Mouse (Mus musculus) c-Kit-negative CD71-positive TER-119-positive erythroid progenitor cells, embryonic 14.5 days (primary cell): ENCODE results near the gene Eif5a.
"Not testable (repeated sequence)": the region's sequence is repeated elsewhere in the genome, so short reads cannot be mapped to it uniquely, and the experiment has no call there.

Source experiments
- DNase-seq: peaks from one replicate; pipeline ENCODE4 v3.0.0-alpha.2; 2013; ENCODE audit warnings: low read depth, low spot score

Eif5a gene

DNA sequence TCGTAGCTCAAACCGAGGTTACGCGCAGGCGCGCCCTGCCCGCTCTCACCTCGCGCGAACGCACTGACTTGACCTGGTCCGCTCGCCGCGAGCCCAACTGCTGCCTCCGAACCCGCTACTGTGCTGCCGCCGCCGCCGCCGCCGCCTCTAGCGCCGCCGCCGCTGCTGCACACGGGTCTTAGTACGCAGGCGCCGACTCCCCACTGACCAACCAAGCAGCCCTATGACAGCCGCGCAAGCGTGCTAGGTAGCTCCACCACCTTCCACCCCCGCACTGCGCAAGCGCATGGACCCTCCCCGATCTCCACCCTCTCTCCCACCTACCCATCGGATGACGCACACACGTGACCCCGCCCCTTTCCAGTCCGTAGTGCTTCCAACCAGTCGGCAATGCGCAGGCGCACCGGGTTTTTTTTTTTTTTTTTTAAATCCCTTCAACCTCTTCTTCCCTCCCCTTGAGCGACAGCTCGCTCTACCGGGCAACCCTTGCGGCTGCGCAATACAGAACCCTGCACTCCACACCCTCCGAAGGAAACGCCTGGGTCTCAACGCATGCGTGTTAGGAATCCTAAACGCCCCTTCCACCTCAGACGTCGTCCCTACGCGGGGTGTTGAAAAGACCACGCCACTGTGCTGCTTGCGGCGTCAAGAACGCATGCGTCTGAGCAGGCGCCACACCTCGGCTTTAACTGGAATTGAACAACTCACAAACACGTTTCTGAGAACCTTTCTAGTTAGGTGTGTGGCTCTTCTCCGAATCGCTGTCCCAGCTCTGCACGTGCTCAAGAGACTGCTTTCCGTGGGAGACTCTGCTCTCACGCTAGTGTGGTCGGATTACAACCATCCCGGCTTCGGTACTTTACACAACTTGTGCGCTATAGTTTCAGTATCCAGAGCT lies at the start of gene Eif5a:
Gene Eif5a (minus strand): TSS at position 845 of the 898 bp plus-strand sequence.
- DNase-seq: peak; percentile 100

DNA sequence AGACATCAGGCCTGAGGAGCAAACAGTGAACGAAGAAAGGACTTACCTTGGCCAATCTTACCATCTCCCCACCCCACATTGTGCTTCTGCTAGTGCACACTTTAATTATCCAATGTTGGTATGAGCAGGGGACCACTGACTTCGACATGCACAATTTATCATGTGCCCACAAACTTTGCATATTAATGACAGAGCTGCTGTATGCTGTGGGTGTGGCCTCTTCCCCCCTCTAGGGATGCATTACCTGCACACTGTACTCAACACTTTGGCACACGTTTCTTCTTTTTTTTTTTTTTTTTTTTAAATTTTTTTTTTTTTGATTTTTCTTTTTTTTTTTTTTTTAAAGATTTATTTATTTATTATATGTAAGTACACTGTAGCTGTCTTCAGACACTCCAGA lies 49.0 kb upstream of the Eif5a start:
- DNase-seq: no peak

GRCm38 (mm10) chr11:69970222-69970621 lies 48.5 kb upstream of the Eif5a start:
- no peak for DNase-seq

DNA sequence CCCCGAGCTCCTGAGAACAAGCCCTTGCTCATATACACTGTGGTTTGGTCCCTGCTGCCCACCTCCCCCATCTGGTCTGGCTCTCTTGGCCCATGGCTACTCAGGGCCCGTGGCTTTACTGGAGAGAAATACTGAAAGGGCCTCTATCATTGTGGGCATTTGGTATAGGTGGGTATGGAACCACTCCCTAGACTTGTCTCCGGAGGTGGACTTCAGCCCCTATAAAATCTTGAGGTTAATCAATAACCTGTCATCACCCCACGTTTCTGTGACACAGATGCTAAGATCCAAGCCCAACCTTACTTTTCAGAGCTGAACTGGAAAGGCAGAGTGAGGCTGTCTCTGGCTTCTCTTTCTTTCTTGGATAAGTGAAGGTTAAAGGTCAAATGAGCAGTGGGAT lies 47.0 kb upstream of the Eif5a start:
- no peak for DNase-seq

GRCm38 (mm10) chr11:69966860-69967517 lies 45.2 kb upstream of the Eif5a start:
- no peak for DNase-seq

GRCm38 (mm10) chr11:69966006-69966859 lies 44.5 kb upstream of the Eif5a start:
- no peak for DNase-seq

- no peak for DNase-seq
Observed at GRCm38 (mm10) chr11:69965271-69966005, 43.7 kb upstream of the Eif5a start.

GRCm38 (mm10) chr11:69964650-69965270 lies 43.0 kb upstream of the Eif5a start, which contains the start of gene Cldn7:
TSS of gene Cldn7 (plus strand) at chr11:69964779.
- no peak for DNase-seq

DNA sequence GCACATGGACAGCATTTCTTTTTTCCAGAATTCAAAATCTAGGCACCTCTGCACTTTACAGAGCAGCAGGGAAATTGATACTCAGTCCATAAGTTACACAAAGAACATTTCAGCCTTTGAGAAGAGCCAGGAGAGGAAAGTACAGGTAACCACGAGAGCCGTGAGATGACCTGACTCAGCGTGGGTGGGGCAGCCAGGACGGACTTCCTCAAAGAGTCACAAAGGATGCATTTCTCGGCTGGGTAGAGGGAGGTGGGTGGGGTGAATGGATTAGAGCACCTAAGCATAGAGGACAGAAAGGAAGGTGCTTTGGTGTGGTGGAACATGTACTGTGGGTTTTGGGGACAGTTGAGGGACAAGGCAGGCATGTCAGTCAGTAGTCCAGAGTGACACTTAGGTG lies 40.1 kb upstream of the Eif5a start:
- DNase-seq: no peak

DNA sequence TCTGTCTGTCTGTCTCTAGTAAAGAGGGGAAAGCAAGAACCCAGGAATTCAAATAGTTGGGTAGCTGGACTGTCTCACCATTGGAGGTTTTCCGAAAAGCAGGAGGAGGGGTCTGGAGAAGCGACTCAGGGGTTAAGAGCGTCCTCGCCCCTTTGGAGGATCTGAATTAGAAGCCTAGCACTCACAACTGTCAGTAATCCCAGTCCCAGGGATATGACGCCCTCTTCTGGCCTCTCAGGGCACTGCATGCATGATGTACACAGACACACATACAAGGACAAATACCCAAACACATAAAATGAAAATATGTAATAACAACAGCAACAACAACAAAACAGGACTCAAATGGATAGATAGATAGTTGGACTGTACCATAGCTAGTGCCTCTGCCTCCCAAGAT lies 38.9 kb upstream of the Eif5a start:
- no peak for DNase-seq

GRCm38 (mm10) chr11:69956218-69956617 lies 34.5 kb upstream of the Eif5a start:
- DNase-seq: no peak

- DNase-seq: not testable (repeated sequence)
Observed at GRCm38 (mm10) chr11:69955618-69956017, 33.9 kb upstream of the Eif5a start.

GRCm38 (mm10) chr11:69953267-69953915 lies 31.6 kb upstream of the Eif5a start:
- DNase-seq: no peak

DNA sequence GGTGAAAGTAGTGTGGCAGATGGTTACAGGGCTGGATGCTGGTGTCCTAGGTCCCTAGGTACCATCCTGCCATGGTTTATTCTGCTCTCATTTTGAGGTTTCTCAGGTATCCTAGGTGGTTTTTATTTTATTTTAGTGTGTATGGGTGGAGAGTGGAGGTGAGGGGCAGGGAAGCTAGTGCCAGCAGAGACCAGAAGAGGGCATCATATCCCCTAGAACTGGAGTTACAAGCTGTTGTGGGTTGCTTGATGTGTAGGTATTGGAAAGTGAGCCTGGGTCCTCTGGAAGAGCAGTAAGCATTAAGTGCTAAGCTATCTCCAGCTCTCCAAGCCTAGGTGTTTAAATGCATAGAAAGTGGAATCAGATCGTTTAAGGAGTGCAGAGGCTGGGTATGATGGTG lies 30.5 kb upstream of the Eif5a start:
- no peak for DNase-seq

GRCm38 (mm10) chr11:69950807-69951459 lies 29.2 kb upstream of the Eif5a start:
- no peak for DNase-seq

DNA sequence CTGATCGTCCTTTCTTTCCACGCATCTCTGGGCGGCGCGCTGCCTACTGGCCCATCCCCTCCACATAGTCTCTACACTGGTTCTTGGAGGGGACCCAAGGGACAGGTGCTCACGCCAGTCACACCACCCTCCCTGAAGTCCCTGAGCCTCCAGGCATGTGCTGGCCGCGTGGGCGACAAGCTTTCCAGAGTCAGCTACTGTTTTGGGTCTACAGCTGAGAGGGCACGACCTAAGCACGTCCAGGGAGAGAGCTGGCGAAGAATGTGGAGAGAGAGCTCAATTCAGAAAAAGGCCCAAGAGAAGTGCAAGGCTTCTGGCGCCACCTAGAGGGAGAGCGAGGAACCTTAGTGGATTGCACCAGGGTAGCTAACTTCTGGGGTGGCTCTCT lies 27.0 kb upstream of the Eif5a start:
- DNase-seq: peak; percentile 90

DNA sequence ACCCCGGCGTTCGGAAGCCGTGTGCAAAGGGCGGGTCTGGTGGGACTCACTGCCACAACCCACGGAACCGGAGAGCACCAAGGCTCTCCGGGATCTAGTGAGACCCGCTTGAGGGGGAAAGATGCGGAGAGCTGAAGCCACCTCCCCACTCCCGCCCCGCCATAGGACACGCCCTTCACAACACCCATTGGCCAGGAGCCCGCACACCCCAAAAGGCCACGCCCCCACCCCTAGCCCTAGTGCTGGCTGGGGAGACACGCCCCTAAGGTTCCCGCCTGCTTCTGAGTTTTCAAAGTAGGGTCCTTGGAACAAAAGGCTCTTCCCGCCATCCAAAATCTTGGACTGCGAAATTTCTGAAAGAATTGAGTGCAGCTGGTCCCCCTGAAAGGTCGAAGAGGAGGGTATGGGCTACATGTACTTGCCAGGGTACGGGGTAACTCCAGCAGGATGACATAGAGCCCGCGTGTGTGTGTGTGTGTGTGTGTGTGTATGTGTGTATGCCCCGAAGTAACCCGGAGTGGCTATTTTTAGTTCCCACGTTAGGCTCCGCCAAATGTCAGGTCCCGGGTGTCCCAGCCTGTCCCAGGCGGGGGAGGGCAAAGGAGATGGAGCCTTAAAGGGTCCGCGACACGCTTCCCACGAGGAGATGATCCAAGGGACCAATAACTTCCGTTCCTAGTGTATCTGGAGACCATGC lies 26.5 kb upstream of the Eif5a start, which contains the start of gene Slc2a4:
Gene Slc2a4 (minus strand): TSS at position 123 of the 697 bp plus-strand sequence.
- DNase-seq: peak; percentile 94

GRCm38 (mm10) chr11:69947337-69948065 lies 25.7 kb upstream of the Eif5a start:
- no peak for DNase-seq
